In genomic region chr12:26754611-26755010, GRCm38 (mm10) we compare ENCODE assay signal across 18 mouse cellular contexts.
"Had no signal": no experiment of that assay in that cellular context is flagged by ENCODE, and none has a peak within 500 bp of the region (broad histone marks: within the 10 kb centered on the region; RNA-seq: fewer than 3 reads in every experiment).

No protein-coding gene starts in this region.

- H3K4me1 ChIP-seq: kidney, embryonic 15.5 days had no signal

- H3K9me3 ChIP-seq: kidney, embryonic 15.5 days; limb, embryonic 12.5 days; limb, embryonic 15.5 days; neural tube, embryonic 12.5 days; neural tube, embryonic 15.5 days had no signal

- H3K9ac ChIP-seq: kidney, embryonic 15.5 days; limb, embryonic 12.5 days; limb, embryonic 15.5 days; liver, embryonic 14.5 days; liver, postnatal 0 days; lung, embryonic 14.5 days; neural tube, embryonic 12.5 days; neural tube, embryonic 15.5 days had no signal

- ATAC-seq: liver, postnatal 0 days; lung, postnatal 0 days had no signal

- H3K36me3 ChIP-seq: kidney, embryonic 15.5 days; limb, embryonic 12.5 days; limb, embryonic 15.5 days; neural tube, embryonic 12.5 days; neural tube, embryonic 15.5 days had no signal

- DNase-seq: kidney, adult 11 months; kidney, adult 8-10 months; kidney, postnatal 10 days; kidney, postnatal 36 days; left cerebral cortex, postnatal 4 days; liver, postnatal 0 days; lung, embryonic 14.5 days; thymus, adult 18-20 months; thymus, postnatal 4 days had no signal

- H3K4me3 ChIP-seq: kidney, embryonic 15.5 days; limb, embryonic 12.5 days; limb, embryonic 15.5 days; neural tube, embryonic 12.5 days; neural tube, embryonic 15.5 days had no signal

- H3K27ac ChIP-seq: kidney, embryonic 15.5 days; limb, embryonic 12.5 days; limb, embryonic 15.5 days; liver, embryonic 14.5 days; macrophage; neural tube, embryonic 12.5 days; neural tube, embryonic 15.5 days had no signal

- H3K4me2 ChIP-seq: kidney, embryonic 15.5 days; limb, embryonic 12.5 days; limb, embryonic 15.5 days; liver, embryonic 11.5 days; lung, embryonic 14.5 days; neural tube, embryonic 12.5 days; neural tube, embryonic 15.5 days had no signal

- H3K27me3 ChIP-seq: kidney, embryonic 15.5 days; limb, embryonic 12.5 days; limb, embryonic 15.5 days; neural tube, embryonic 12.5 days; neural tube, embryonic 15.5 days had no signal
